Mouse (Mus musculus): Measurements from ENCODE around the gene Ice2. TPM values are rescaled to one million over a fixed set of nuclear protein-coding genes. Genes with fewer than 3 reads are reported as not detected.

Gene Ice2
- 14.0 and 17.4 TPM in 2 replicates for polyA plus RNA-seq (2016; fragmentation: Nextera tagmentation; extraction: Ambion mirVana)

DNA sequence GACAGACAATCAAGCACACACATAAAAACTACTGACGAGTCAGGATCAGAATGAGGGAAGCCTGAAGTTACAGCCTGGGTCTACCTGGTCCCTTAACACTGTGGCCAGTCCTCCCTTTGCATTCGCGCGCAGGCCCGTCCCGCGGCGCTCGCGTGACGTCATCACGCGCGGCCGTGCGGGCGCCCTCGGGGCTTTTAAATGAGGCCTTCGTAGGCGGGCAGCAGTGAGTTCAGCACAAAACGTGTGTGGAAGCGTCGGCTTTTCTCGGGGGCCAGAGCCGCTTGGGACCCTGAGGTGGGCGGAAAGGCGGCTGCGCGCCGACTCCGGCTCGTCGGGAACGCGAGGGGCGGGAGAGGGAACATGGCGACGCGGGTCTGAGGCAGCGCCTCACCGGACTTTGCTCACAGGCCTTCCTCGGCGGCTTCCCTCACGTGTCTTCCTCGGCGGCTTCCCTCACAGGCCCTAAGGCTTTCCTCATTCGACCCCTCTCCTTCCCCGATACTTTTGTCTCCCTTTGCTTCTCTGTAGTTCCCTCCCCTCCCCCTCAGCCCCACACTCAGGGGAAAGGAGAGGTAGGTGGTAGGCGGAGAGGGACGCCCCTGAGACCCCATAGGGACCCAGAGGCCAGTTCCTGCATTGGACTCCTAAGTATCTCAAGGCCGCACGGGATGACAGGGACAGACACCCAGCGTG is at the start of gene Ice2:
Gene Ice2, plus strand, starts transcription at position 147 of the 693 bp plus-strand sequence.
- H3K27ac ChIP-seq (ENCODE audit: poor library complexity, severe bottlenecking): peak within 1 kb of the TSS; percentile 98
- H3K36me3 ChIP-seq: no peaks in the 10 kb centered on the region
- H3K9me3 ChIP-seq (replicated peaks): no peaks in the 10 kb centered on the region
- peak within 1 kb of the TSS; percentile 94 for H3K4me3 ChIP-seq
- H3K9ac ChIP-seq: peak within 1 kb of the TSS; percentile 95
- no peaks in the 10 kb centered on the region for H3K27me3 ChIP-seq (replicated peaks)
- H3K4me1 ChIP-seq (replicated peaks): peaks cover 6% of the 10 kb centered on the region
- H3K4me2 ChIP-seq: peak within 1 kb of the TSS; percentile 94
- ATAC-seq (ENCODE audit: insufficient number of reproducible peaks, low FRiP score): peak; percentile 89
- WGBS: under 1% methylated on average over 53 of the region's 53 CpGs

DNA sequence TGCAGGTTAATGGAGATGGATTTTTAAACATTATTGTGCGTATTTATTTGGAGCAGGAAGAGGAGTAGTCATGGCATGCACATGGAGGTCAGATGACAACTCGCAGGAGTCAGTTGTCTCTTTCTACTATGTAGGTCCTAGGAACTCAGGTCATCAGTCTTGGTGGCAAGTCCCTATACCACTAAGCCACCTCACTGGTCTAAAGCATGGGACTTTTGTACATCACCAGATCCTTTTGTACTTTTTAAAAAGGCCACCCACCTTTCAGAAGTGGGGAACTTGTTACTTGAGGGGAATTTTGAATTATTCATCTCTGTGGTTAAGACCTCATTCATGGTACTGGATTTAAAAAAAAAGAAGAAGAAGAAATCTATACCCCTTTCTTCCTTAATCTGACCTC is 48.2 kb upstream of the Ice2 start:
- H3K9ac ChIP-seq: no peak overlapping the region
- no peak overlapping the region for H3K27ac ChIP-seq (ENCODE audit: poor library complexity, severe bottlenecking)
- WGBS: 79% methylated on average over 2 of the region's 2 CpGs
- no peaks in the 10 kb centered on the region for H3K27me3 ChIP-seq (replicated peaks)
- H3K4me3 ChIP-seq: no peak overlapping the region
- ATAC-seq (ENCODE audit: insufficient number of reproducible peaks, low FRiP score): no peak
- H3K4me2 ChIP-seq: no peak overlapping the region
- peaks cover 15% of the 10 kb centered on the region for H3K4me1 ChIP-seq (replicated peaks)
- no peaks in the 10 kb centered on the region for H3K36me3 ChIP-seq
- H3K9me3 ChIP-seq (replicated peaks): no peaks in the 10 kb centered on the region

DNA sequence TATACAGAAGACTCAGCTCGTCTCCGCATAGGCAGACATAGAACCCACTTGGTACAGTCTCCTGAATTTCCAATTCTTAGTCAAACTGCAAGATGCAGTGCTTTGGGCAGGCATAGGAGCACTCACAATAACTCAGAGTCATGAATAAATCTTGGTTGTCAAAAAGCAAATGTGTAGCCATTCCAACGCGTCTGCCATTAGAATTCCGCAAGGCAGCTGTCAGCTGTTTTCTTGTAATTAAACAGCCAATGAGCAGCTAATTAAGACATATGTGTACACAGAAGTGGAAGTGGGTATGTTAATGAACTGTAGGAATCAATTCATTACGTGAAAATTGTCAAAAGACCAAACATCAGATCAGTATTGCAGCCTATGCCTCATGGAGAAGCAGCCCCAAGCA is 43.5 kb upstream of the Ice2 start:
- Histone ChIP-seq H3K27me3 (replicated peaks) (no peaks in the 10 kb centered on the region), H3K36me3 (no peaks in the 10 kb centered on the region)
- ATAC-seq (ENCODE audit: insufficient number of reproducible peaks, low FRiP score): no peak

DNA sequence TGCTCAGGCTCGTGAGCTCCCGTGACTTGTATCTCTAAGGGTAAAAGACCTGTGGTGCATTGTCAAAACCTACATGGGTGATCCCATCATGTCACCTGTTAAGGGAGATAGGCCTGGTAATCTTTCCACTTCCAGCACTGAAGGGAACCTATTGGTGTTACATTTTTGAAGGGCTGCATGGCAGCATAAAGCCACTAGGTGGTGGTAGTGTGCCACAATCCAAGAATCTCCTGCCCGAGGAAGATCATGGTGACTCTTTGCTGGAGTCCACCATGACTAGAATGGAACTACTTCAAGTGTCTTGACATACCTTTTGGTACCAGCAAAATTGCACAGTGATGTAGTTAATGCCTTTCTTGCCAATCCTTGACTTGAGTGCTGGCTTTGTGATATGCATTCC is 39.9 kb upstream of the Ice2 start:
- Histone ChIP-seq H3K36me3 (no peaks in the 10 kb centered on the region), H3K9me3 (replicated peaks) (no peaks in the 10 kb centered on the region), H3K9ac (no peak overlapping the region), H3K27ac (ENCODE audit: poor library complexity, severe bottlenecking) (no peak overlapping the region), H3K4me2 (no peak overlapping the region), H3K27me3 (replicated peaks) (no peaks in the 10 kb centered on the region), H3K4me3 (no peak overlapping the region), H3K4me1 (replicated peaks) (no peaks in the 10 kb centered on the region)
- WGBS: 26% methylated on average over 3 of the region's 3 CpGs
- no peak for ATAC-seq (ENCODE audit: insufficient number of reproducible peaks, low FRiP score)

More for the DNA sequence above, 43.5 kb upstream of the Ice2 start:
- no peak overlapping the region for H3K9ac ChIP-seq
- no peaks in the 10 kb centered on the region for H3K4me1 ChIP-seq (replicated peaks)
- no peak overlapping the region for H3K4me3 ChIP-seq
- WGBS: 87% methylated on average over 6 of the region's 6 CpGs
- H3K4me2 ChIP-seq: no peak overlapping the region
- no peak overlapping the region for H3K27ac ChIP-seq (ENCODE audit: poor library complexity, severe bottlenecking)
- no peaks in the 10 kb centered on the region for H3K9me3 ChIP-seq (replicated peaks)

DNA sequence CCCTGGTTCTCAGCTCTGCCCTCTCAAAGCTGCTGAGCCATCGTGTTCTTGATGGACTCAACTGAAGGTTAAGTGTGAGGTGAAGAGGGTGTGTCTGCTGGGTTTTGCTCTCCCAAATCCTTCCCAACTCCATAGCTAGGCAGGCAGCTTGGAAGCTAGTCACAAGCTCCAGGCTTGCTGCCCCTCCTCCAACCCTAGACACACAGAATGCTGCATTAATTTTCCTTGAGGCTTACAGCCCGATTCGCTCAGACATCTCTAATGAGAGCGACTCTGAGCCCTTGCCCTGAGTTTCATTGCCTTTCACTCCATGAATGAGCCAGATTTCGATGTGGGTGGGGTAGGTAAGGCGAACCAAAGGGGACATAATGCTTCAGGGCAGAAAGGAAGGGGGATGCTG is 38.9 kb upstream of the Ice2 start:
- H3K4me2 ChIP-seq: no peak overlapping the region
- no peaks in the 10 kb centered on the region for H3K27me3 ChIP-seq (replicated peaks)
- no peak overlapping the region for H3K27ac ChIP-seq (ENCODE audit: poor library complexity, severe bottlenecking)
- H3K36me3 ChIP-seq: no peaks in the 10 kb centered on the region
- WGBS: 81% methylated on average over 6 of the region's 6 CpGs
- H3K4me3 ChIP-seq: no peak overlapping the region
- H3K9me3 ChIP-seq (replicated peaks): no peaks in the 10 kb centered on the region
- H3K4me1 ChIP-seq (replicated peaks): no peaks in the 10 kb centered on the region
- no peak overlapping the region for H3K9ac ChIP-seq
- ATAC-seq (ENCODE audit: insufficient number of reproducible peaks, low FRiP score): no peak

DNA sequence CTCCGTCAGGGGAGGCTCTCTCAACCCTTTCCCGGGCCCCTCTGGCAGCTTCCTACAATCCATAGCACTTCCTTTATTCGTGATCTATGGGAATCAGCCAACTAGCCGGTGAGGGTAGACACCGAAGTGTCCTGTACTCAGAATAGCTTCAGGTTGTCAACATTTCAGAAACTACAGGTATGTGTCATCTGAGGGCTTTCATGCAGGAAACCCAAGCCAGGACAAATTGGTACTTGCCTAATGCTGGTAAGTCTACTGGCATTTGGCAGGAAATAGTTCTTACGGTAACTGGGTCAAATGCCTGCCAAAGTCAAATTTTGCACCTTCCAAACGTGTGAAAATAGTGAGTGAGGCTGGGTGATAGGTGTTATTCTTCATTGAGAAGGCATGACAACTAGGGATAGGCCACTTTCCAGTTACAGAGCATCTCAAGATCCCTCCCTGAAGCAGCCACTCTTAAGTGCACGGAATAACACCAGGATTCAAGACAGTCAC is 35.7 kb upstream of the Ice2 start:
- 83% methylated on average over 8 of the region's 8 CpGs for WGBS
- ATAC-seq (ENCODE audit: insufficient number of reproducible peaks, low FRiP score): no peak
- H3K27me3 ChIP-seq (replicated peaks): no peaks in the 10 kb centered on the region

DNA sequence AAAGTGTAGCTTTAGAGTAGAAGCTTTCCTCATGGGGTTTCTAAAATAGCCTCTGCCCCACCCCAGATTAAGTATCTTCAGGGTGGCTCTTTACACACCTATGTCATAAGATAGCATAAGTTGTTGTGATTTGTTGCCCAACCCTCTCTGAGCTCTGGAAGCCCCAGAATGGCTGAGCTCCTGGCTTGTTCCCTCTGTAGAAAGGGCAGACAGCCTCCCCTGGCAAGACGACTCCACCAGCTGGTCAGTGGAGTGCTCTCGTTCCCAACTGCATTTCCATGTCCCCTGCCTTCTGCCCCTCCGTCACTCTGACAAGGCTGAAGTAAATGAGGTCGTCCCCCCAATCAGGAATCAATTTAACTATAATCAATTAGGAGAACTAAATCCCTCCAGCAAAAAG is 34.9 kb upstream of the Ice2 start:
- Histone ChIP-seq H3K4me1 (replicated peaks) (no peaks in the 10 kb centered on the region), H3K9me3 (replicated peaks) (no peaks in the 10 kb centered on the region), H3K27me3 (replicated peaks) (no peaks in the 10 kb centered on the region), H3K36me3 (no peaks in the 10 kb centered on the region), H3K27ac (ENCODE audit: poor library complexity, severe bottlenecking) (no peak overlapping the region), H3K4me3 (no peak overlapping the region), H3K9ac (no peak overlapping the region), H3K4me2 (no peak overlapping the region)
- WGBS: 57% methylated on average over 4 of the region's 4 CpGs
- no peak for ATAC-seq (ENCODE audit: insufficient number of reproducible peaks, low FRiP score)

More for the DNA sequence above, 35.7 kb upstream of the Ice2 start:
- H3K36me3 ChIP-seq: no peaks in the 10 kb centered on the region
- no peaks in the 10 kb centered on the region for H3K4me1 ChIP-seq (replicated peaks)
- no peak overlapping the region for H3K9ac ChIP-seq
- H3K4me3 ChIP-seq: no peak overlapping the region
- H3K27ac ChIP-seq (ENCODE audit: poor library complexity, severe bottlenecking): no peak overlapping the region
- H3K4me2 ChIP-seq: no peak overlapping the region
- no peaks in the 10 kb centered on the region for H3K9me3 ChIP-seq (replicated peaks)

DNA sequence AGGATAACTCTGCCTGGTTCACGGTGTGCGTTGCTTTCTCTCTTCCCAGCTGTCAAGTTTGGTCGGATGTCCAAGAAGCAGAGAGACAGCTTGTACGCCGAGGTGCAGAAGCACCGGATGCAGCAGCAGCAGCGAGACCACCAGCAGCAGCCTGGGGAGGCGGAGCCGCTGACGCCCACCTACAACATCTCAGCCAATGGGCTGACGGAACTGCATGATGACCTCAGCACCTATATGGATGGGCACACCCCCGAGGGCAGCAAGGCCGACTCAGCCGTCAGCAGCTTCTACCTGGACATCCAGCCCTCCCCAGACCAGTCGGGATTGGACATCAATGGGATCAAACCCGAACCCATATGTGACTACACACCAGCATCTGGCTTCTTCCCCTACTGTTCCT is 33.6 kb upstream of the Ice2 start:
- H3K27me3 ChIP-seq (replicated peaks): no peaks in the 10 kb centered on the region
- H3K9ac ChIP-seq: no peak overlapping the region
- peak overlapping the region; percentile 18; the same call in 1 of the 2 replicates for H3K4me2 ChIP-seq
- no peaks in the 10 kb centered on the region for H3K4me1 ChIP-seq (replicated peaks)
- H3K9me3 ChIP-seq (replicated peaks): no peaks in the 10 kb centered on the region
- H3K27ac ChIP-seq (ENCODE audit: poor library complexity, severe bottlenecking): no peak overlapping the region
- WGBS: 52% methylated on average over 16 of the region's 16 CpGs
- no peaks in the 10 kb centered on the region for H3K36me3 ChIP-seq
- no peak overlapping the region for H3K4me3 ChIP-seq
- no peak for ATAC-seq (ENCODE audit: insufficient number of reproducible peaks, low FRiP score)

DNA sequence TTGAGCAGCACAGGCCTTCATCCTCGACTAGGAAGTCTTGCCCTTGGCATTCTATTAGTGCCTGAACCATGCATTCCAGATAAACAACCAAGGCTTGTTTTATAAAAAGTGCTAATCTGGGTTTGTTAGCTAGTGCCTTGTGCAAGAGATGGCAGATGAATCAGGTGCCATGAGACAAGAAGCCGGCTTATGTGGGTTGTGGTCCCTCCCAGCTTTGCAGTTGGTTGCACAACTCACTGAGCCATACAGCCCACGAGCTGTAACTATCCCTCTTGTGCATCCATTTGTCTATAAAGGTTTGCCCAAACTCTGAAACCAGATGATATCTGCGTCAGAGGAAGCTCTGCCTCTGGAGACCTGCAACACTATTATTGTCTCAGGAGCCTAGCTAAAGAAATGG is 30.7 kb upstream of the Ice2 start:
- Histone ChIP-seq H3K4me1 (replicated peaks) (no peaks in the 10 kb centered on the region; the same call in 1 of the 2 replicates), H3K27me3 (replicated peaks) (no peaks in the 10 kb centered on the region), H3K4me3 (no peak overlapping the region), H3K9ac (no peak overlapping the region), H3K4me2 (no peak overlapping the region), H3K36me3 (no peaks in the 10 kb centered on the region), H3K9me3 (replicated peaks) (no peaks in the 10 kb centered on the region), H3K27ac (ENCODE audit: poor library complexity, severe bottlenecking) (no peak overlapping the region)
- ATAC-seq (ENCODE audit: insufficient number of reproducible peaks, low FRiP score): no peak
- 70% methylated on average over 4 of the region's 4 CpGs for WGBS

DNA sequence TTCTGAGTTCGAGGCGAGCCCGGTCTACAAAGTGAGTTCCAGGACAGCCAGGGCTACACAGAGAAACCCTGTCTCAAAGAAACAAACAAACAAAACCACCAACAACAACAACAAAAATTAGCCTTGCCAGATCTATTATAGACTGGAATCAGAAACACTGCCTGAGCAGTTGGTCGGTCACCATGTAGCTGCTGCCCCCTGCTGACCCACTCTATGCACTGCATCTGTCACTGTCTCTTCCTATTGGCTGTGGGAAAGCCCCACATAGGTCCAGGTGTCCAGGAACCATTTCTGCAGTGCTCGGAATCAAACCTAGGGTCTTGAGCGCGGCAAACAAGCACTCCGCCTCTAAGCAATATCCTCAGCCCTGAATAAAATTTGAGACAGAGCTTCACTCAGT is 29.6 kb upstream of the Ice2 start:
- no peaks in the 10 kb centered on the region for H3K27me3 ChIP-seq (replicated peaks)
- H3K9ac ChIP-seq: no peak overlapping the region
- no peaks in the 10 kb centered on the region for H3K9me3 ChIP-seq (replicated peaks)
- H3K4me1 ChIP-seq (replicated peaks): no peaks in the 10 kb centered on the region; the same call in 1 of the 2 replicates
- ATAC-seq (ENCODE audit: insufficient number of reproducible peaks, low FRiP score): no peak
- H3K27ac ChIP-seq (ENCODE audit: poor library complexity, severe bottlenecking): no peak overlapping the region
- no peaks in the 10 kb centered on the region for H3K36me3 ChIP-seq
- no peak overlapping the region for H3K4me3 ChIP-seq
- H3K4me2 ChIP-seq: no peak overlapping the region
- 69% methylated on average over 8 of the region's 8 CpGs for WGBS

DNA sequence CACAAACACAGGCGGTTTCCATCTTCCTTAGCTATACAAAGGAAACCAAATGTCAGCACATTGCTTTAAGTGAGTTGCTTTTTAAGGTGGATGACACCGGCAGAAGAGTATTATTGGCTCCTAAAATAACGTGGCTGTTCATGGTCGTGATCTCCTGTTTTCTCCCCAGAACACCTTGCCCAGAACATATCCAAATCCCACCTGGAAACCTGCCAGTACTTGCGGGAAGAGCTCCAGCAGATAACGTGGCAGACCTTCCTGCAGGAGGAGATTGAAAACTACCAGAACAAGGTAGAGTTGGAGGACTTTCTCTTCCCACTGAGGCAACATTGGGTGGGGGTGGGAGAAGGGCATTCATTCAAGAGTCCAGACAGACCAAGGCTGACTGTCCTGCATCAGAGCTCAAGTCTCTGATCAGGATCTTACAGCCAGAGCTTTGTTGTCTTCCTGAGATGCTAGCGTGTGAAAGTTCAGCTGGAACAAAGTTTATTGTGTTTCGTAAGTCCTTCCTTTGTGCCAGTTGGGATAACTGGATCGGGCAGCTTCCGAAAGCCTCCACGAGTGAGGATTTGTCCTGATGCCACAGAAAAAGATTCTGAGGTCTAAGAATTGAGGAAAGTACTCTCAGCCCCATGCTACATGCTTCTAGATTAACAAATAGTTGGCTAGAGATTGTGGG is 26.5 kb upstream of the Ice2 start:
- no peaks in the 10 kb centered on the region for H3K9me3 ChIP-seq (replicated peaks)
- no peaks in the 10 kb centered on the region for H3K27me3 ChIP-seq (replicated peaks)
- no peak overlapping the region for H3K4me3 ChIP-seq
- no peak overlapping the region for H3K9ac ChIP-seq
- H3K4me2 ChIP-seq: no peak overlapping the region
- no peak for ATAC-seq (ENCODE audit: insufficient number of reproducible peaks, low FRiP score)
- WGBS: 68% methylated on average over 11 of the region's 11 CpGs
- H3K36me3 ChIP-seq: peaks cover 8% of the 10 kb centered on the region; the same call in 1 of the 2 replicates
- H3K4me1 ChIP-seq (replicated peaks): no peaks in the 10 kb centered on the region; the same call in 1 of the 2 replicates
- H3K27ac ChIP-seq (ENCODE audit: poor library complexity, severe bottlenecking): no peak overlapping the region
